Mouse (Mus musculus) urinary bladder, postnatal 36 days (tissue): Measurements from ENCODE around the gene C87436.
A peak's percentile ranks its signal among the peaks of the same experiment; 100 is the strongest.

ENCODE experiments used
- DNase-seq, 2 experiments: peaks; one replicate each; pipeline ENCODE4 v3.0.0; 2022; ENCODE audit warnings: low spot score in 2 of 2, mixed read lengths in 1 of 2

C87436 gene

GRCm38 (mm10) chr6:86426358-86426757 is 11.8 kb upstream of the C87436 start, which contains the start of gene Gm44790:
Gm44790 (plus strand) TSS chr6:86426658.
- DNase-seq, result no peak

- no peak for DNase-seq
Observed at GRCm38 (mm10) chr6:86431531-86431930, 6.6 kb upstream of the C87436 start.

- DNase-seq, result no peak
Observed at GRCm38 (mm10) chr6:86433696-86434095, 4.5 kb upstream of the C87436 start.

GRCm38 (mm10) chr6:86437711-86438110 is 463 bp upstream of the C87436 start:
- peak in 1 of 2 experiments; percentile 43 for DNase-seq

GRCm38 (mm10) chr6:86439119-86439496 is 934 bp downstream of the C87436 start:
- no peak for DNase-seq

DNA sequence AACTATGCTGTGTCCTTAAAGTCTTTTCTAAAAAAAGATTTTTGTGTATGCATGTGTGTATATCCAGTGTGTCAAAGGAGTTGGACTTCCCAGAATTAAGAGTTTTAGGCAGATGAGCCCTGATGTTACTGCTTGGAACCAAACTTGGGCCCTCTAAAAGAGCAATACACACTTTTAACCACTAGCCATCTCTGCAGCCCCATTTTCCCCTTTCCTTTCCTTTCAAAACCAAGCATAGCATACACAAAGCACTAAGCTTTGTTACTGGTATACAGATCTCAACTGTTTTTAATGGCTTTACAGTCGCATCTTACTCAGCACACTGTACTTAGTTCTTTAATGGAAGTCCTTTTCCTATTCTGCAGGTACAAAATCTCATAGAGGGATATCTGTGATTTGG is 1.4 kb downstream of the C87436 start:
- no peak for DNase-seq

- DNase-seq, result no peak
Observed at GRCm38 (mm10) chr6:86441571-86441970, 3.4 kb downstream of the C87436 start.

DNA sequence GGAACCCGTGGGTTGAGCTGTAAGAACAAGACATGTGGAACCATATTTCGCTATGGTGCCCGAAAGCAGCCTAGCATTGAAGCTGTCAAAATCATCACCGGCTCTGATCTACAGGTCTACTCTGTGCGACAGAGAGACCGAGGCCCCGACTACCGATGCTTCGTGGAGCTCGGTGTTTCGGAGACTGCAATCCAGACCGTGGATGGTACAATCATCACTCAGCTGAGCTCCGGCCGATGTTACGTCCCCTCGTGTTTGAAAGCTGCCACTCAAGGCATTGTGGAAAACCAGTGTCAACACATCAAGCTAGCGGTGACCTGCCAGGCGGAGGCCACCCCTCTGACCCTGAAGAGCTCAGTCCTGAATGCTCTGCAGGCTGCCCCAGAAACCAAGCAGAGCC is 7.4 kb downstream of the C87436 start:
- DNase-seq, result no peak

DNA sequence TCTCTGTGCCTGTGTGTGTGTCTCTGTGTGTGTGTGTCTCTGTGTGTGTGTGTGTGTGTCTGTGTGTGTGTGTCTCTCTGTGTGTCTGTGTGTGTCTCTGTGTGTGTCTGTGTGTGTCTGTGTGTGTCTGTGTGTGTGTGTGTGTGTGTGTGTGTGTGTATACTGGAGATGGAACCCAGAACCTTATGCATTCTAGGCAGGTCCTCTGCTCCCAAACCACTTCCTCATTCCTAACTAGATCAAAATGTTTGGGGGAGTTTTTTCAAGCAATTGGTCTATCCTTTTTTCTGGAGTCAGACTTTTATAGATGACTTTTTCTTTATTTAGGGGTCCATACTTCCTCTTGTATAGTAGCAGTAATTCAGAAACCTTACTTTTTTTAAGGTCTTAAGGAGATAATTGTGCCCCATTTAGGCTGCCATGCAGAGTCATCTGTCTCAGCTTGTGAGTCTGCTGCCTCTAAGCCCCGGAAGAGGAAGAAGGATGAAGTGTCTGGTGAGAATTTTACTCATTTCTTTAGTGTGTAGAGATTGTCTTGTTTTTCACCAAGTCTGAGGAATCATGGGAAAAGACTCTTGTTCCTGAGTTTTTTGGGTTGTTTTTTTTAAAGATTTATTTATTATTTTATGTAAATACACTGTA is 8.9 kb downstream of the C87436 start:
- no peak for DNase-seq

GRCm38 (mm10) chr6:86456727-86457126 is 18.6 kb downstream of the C87436 start:
- no peak for DNase-seq

- DNase-seq, result no peak
Observed at GRCm38 (mm10) chr6:86463079-86463478, 24.9 kb downstream of the C87436 start.

DNA sequence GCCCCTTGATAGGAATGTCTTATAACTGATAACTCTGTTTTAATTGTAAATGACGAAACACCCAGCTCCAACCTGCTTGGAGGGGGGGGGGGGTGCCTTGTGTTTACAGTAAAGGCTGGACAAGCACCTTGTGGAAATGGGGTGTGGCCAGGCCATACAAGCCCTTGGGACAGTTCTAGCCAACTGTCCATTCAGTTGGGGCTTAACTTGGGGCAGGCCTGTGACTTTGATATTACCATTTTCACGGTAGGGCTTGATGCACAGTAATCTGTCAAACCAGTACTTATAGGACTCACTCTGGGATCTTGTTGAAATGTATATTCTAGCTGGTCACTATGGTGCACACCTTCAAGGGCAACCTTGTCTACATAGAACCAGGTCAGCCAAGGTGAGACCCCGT is 33.1 kb downstream of the C87436 start:
- no peak for DNase-seq

- no peak for DNase-seq
Observed at GRCm38 (mm10) chr6:86471760-86472099, 33.6 kb downstream of the C87436 start.

DNA sequence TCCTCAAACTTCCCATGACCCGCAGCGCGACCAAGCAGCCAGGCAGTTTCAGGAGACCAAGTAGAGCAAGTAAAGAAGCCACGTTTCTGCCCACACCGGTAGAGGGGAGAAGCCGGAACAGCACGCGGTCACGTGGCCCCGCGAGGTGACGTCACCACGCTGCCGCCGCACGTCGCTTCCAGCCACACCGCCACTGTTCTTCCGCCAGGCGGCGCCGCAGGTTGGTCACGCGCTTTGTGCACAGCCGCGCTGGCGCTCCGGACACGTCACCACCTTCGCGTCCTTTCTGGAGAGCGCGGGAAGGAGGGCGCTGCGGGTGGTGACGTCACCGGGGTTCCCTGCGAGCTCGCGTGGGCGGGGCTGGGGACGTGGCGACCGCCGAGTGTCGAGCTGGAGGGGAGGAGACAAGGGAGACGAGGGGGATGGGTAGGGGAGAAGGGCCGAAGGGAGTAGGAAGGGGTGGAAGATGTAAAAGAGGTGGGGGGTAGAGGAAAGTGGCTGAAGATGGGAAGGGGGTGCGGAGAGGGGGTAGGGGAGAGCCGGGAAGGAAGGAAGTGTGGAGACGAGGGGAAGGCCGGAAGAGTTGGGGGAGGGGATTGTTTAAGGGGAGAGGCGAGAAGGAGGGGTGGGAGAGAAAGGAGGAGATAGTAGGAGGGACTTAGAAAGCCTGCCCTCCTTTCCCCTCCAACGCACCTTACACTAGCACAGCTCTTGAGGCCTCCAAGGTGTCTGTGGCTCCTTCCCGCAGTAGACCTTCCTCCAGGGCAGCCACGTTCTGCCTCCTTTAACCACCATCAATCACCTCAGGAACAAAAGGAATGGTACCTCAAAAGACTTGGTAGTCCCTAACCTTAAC is 34.2 kb downstream of the C87436 start:
- peak; percentile 99 to 100 for DNase-seq

DNA sequence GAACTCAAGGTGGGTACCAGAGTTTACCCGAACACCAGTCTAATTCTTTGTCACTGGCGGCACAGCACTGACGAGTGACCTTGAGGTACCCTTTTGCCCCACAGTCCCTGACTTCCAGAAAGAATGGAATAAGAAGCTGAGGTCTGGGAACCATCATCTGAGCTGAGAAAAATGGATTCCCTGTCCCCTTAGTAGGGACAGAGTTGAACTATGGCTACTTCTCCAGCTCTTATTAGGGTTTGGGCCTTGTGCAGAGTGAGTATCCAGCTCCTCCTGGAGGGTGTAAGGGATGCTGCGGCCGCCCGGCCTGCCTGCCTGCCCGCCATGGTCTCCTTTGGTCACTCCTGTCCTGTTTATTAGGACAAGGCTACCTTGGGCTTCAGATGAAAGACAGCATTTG is 34.9 kb downstream of the C87436 start:
- DNase-seq, result no peak

DNA sequence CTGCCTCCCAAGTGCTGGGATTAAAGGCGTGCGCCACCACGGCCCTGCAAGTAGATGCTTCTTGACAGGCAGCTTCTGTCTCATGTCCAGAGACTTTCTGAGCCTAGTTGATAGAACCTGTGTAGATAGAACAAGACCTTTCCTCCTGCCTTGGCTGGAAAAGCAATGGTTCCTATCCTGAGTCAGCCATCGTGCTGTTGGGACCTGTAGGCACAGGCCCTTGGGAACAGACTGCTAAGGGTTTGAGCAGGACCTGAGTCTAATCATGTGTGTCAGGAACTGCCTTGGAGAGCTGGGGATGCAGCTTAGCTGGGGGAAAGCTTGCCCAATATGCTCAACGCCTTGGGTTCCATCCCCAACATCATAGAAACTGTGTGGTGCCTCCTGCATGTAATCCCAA is 35.9 kb downstream of the C87436 start:
- DNase-seq, result no peak

DNA sequence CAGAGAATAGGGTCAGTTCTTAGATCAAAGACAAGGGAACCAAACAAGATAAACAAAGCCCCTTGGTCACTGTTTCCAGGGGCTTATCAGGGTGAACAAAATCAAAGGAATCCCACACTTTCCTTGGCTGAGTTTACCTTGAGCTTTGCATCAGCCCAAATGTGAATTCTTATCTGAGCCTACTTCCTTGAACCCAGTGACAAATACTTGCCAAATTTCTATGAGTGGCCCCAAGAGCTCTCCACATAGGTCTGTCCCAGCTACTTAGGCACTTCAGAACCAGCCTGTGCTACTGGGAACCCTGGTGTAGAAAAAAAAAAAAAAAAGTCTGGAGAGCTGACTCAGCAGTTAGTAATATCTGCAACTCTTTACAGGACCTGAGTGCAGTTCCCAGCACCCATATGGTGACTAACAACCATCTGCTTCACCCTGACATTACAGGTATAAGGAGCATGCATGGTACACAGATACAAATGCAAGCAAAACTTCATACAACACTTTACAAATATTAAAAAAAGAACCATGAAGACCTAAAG is 36.5 kb downstream of the C87436 start:
- no peak for DNase-seq

DNA sequence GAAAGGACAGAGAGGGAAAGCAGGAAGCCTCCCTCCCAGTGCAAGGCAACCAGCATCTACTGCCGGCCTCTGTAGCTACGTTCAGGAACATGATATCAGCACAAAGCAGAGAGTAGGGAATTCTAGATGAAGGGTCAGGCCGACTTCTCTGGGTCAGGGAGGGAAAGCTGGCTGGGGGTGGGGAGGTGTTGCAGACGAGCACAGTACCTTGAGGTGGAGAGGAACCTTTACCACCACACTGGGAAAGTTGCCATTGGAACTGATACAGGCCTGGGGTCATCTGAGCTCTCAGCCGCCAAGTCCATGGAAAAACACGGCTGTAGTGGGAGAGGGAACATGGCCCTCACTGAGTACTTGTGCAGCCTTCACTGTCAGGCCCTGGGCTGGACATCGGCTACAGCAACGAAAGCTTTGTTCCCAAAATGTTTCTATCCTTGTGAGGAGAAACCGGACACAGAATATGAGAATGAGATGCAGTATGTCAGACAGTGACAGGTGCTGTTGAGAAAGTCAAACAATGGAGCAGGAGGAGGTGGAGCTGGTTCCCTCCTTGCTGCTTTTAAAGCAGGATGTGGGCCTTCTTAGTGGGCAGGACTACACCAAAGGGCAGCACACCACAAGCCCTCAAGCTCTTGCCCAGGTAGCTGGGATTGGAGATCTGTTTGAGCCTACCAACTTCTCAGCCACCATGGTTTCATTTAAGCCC is 37.4 kb downstream of the C87436 start:
- DNase-seq, result no peak

DNA sequence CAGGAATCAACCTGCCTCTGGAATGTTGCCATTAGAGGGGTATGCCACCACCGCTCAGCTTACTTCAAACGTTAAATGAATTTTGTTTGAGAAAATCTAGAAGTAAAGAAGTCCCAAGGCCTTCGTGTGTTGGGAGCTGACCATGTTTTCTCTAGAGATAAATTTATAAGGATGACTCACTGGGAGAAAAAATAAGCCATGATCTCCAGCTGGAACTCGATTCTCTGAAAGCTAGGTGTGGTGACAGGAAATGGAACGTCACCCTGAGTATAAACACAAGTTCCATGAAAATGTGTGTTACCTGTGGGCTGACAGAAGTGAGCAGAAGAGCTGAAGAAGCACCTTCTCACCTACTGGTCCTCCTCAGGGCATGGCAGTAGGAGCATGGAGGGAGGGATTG is 38.8 kb downstream of the C87436 start:
- DNase-seq, result no peak

- no peak for DNase-seq
Observed at GRCm38 (mm10) chr6:86479311-86479710, 41.1 kb downstream of the C87436 start.

GRCm38 (mm10) chr6:86479816-86480188 is 41.6 kb downstream of the C87436 start:
- DNase-seq, result no peak

DNA sequence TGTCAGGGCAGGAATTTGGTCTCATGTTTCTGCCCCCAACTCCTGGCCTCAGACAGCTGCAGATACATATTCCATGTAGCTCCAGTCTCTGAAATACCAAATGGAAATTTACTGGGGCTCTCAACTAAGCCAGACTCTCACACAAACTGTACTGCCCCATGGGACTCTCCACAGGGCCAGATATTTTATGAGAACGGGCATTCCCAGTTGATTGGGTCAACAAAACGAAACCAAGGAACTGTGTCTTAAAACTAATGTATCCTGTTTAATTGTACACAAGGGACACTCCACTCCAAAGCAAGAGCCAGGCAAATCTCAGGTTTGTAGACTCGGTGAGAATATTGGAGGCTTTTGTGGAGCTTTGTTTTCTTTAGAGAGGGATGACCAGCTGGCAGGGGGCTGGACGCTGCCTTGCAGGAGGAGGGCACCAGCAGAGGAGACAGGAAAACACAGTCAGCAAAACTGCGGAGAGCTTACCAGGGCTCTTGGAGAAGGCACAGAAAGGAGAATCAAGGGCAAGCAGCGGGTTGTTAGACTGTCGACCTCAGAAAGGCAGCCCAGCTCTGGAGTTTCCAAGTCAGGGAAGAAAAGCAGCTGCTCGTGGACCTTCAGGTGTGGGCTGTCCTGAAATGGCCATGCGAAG is 42.1 kb downstream of the C87436 start:
- peak in 1 of 2 experiments; percentile 36 for DNase-seq
